Mouse (Mus musculus) kidney, postnatal 25 days (tissue): ENCODE results near the gene Erc2.

Source experiments
- DNase-seq, 2 experiments: peaks; one replicate each; pipeline ENCODE4 v3.0.0; 2021; ENCODE audit warnings: mixed read lengths in 2 of 2

The Erc2 gene

DNA sequence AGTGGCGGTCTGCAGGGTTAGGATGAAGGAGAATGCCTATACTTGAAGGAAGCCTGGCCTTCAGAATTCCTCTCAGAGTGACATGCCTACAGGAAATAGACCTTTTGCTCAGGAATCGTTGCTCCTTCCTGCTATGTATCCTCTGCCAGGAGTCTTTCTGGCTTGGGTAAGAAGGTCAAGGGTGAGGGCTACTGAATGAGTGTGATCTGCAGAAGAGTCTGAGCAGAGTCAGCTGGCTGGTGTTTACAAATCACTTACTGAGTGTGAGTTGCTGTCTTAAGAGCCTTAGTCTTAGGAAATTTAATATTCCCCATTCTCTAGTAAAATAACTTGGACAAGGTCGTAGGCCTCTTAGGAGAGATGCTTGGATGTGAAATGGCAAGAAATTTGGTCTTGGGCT is 450.3 kb downstream of the Erc2 start:
- DNase-seq = no peak

- peak in 1 of 2 experiments; percentile 6 for DNase-seq
These were observed 467.6 kb downstream of the Erc2 start for GRCm38 (mm10) chr14:28089636-28090443.

GRCm38 (mm10) chr14:28091367-28091766 is 469.1 kb downstream of the Erc2 start:
- DNase-seq = no peak

DNA sequence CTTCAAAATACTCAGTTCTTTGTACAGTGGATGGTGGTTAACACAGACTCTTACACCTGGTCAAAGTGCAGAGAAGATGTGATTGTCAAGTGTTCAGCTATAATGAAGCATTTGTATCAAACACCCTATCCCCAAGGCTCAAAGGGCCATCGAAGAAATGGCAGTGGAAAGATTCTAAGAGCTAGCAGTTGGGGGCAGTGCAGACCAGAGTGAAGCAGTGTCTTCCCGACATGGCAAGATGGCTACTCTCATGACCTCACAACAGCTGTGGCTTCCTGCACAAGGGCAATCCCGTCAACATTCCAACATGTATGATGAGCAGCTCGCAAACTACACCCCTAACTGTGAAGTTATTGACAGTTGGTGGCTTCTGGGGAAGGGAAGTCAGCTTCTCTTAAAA is 471.0 kb downstream of the Erc2 start:
- no peak for DNase-seq

DNA sequence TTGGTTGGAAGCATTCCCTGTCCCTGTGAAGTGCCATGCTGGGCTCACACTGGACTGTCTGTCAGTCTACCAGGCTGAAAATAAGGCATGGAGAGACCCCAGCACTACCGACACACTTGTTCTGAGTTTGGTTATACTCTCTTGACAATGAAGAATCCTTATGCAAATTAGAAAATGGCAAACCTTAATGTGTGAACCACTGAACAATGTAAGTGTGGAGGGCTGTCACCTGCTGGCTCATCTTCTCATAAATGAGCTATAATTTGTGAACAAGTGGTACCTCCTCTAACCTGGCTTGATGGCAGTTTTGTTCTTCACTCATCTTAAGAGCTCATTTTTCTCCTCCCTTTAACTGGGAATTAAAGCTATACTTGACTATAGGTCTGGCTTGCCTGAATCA is 471.7 kb downstream of the Erc2 start:
- no peak for DNase-seq

- no peak for DNase-seq
These were observed 476.9 kb downstream of the Erc2 start for GRCm38 (mm10) chr14:28099084-28099483.

DNA sequence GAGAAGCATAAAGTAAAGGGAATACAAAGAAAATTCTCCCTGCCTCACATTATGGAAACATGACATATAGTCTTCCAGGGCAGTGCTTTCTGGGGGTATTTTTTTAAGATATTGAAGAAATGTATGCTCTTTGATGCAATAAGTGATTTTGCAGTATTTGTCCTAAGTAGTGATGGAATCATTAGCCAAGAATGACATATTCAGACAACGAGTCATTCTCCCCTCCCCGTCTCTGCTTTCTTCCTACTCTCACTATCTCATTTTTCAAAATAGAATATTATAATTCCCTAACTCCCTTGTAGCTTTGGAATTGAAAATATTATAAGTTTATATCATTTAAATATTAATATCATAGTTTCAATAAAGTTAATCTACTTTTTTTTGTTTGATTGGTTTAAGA is 490.9 kb downstream of the Erc2 start:
- no peak for DNase-seq

DNA sequence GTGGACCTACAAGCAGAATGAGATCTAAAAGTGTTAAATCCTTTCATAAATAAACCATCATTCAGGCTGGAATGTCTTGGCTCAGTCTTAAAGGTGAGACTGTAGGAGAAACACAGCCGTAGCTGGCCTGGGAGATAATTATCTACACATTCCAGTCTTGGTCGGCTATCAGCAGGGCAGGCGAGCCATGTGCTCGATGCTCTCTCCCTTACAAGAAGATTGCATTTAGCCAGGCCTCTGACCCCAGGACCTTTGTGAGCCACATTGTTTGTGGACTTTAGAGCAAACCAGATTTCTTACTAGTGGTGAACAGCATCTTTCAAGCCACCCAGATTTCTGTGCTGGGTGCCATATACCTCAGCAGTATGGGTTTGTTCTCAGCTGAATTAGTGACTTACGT is 498.6 kb downstream of the Erc2 start:
- DNase-seq = no peak

GRCm38 (mm10) chr14:28126842-28127241 is 504.6 kb downstream of the Erc2 start:
- DNase-seq = no peak

DNA sequence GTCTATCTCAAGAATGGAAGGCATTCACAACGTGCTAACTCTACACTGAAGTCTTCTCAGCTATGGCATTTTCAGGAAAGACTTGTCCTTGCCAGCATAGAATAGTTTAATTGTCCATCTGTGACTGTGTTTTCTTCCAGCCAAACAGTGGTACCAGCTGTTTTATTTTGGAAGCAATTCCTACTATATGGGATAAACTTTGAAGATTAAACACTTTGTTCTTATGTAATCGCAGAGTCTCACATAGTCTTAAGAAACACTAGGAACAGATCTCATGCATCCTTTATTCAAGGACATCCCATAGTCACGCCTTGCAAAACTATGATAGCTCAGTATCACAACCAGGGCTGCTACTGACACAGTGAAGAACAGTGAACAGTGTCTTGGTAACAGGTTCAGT is 506.8 kb downstream of the Erc2 start:
- no peak for DNase-seq

DNA sequence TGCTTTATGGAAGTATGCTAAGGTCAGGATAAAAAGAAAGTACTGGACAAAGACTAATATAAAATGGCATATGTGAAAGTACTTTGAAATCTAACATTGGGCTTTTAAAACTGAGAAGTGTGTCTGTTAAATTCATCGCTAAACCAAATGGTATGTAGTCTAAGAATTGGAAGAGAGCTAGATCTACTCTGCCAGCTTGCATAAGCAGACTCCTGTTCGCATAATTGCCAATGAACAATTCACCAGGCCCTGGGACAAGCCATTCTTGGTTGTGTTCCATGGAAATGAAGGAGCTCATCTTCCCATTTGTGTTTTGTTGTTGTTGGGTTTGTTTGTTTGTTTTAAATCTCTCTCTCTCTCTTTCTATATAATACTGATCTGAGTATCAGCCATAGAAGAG is 521.8 kb downstream of the Erc2 start:
- no peak for DNase-seq

GRCm38 (mm10) chr14:28147201-28147600 is 525.0 kb downstream of the Erc2 start:
- DNase-seq = no peak

GRCm38 (mm10) chr14:28150942-28151341 is 528.7 kb downstream of the Erc2 start:
- DNase-seq = no peak

DNA sequence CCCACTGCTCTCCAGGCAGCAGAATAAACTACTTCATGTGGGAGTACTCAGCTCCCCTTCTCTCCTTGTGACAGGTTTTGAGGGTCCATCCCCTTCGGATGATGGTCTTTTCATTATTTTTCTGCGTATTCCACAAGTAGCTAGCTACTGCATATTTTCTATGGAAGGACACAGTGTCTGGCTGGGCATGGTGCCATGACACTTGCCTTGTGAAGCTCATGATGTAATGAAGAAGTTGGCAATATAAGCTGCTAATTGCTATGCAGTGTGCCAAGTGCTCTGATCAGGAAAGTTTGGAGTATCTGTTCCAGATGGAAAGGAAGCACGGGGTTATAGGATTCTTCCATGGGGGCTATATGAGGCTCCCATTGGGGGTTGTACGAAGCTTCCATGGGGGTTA is 533.5 kb downstream of the Erc2 start:
- DNase-seq = peak in 1 of 2 experiments; percentile 42

- no peak for DNase-seq
These were observed 538.6 kb downstream of the Erc2 start for GRCm38 (mm10) chr14:28160852-28161251.

GRCm38 (mm10) chr14:28164642-28165408 is 542.6 kb downstream of the Erc2 start:
- no peak for DNase-seq

DNA sequence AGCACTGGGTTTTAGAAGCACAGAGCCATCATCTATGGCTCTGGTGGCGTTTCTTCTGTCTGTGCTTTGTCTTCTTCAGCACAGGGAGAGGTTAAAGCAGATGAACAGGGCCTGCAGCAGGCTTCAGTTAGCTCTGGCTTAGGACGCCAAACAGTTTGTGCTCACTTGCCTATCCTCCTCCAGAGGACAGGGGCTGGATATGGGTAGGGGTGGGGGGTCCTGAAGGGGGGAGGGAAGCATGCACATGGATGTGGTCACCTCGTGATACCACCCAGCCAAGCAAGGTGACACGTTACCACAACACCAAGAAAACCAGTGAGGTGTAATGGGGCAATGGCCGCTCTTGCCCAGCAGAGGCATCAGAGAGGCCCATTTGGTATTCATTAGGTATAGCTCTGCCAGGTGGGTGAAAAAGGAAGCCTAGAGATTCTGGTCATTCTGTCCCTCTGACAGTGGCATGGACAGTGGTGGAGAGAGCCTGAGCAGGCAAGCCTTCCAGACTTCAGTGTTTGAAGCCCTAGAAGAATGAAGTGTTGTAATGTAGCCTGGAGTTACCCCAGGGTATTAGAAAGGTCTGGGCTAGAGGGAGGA is 543.5 kb downstream of the Erc2 start:
- no peak for DNase-seq

DNA sequence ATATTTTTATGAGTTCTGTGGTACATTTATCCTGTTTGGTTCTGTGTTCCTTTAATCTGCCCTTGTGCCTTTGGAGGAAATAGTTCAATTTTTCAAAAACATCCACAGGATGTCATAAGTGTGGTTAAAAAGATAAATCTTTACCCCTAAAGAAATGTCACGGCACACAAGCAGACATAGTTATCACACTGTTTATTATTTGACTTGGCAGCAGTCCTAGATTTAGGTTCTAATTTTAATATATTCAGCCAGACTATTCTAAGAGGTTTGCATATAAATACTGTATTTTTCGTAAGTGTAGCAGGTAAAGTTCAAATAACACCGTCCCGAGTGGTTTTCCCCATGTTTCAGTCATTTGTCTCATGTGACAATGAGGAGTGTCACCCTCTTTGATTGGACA is 548.5 kb downstream of the Erc2 start:
- DNase-seq = no peak

GRCm38 (mm10) chr14:28171364-28171763 is 549.1 kb downstream of the Erc2 start:
- no peak for DNase-seq

DNA sequence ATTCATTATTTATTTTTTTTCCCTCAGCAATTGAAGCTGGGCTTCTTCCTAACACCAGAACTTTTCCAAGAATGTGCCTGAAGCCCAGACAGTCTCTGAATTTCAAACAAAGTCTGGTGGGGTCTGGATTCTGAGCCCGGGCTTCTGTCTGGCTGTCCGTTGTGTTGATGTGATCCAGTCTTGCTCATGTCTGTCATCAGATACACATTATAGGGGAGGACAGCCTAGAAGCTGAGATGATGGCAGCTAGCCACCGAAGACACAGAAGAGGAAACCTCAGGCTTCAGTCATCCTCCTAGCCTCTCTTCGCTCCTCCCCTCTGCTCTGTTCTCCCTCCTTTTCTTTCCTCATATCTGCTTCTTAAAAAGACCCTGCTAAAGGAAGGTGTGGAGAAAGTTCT is 551.5 kb downstream of the Erc2 start:
- no peak for DNase-seq

GRCm38 (mm10) chr14:28181070-28181825 is 559.0 kb downstream of the Erc2 start:
- DNase-seq = no peak

DNA sequence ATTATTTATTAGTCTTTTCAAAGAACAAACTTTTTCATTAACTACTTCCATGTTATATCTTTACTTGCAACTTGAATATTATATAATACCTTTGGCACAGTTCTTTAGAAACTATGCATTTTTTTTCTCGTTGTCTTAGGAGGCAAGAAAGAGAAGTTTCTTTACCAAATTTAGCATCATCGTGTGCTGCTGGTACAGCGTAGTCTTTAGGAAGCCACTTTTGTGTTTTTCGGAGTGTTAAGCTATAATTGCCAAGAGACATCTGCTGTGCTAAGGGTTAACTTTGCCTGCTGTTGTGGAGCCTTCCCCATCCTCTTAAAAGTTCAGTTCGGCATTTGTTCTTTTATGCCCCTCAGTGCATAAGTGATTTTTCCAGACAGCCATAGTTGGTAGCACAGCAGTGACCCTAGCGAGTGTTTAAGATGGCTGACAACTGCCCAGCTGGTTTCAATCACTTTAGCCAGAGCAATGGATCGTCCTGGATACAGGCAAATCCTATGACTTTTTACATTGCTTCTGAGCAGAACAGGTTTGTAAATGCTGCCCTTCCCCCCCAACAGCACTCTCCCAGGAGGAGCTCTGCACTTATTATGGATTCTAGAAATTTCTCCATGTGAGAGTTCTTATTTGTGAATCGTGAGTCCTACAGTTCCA is 570.6 kb downstream of the Erc2 start:
- no peak for DNase-seq

GRCm38 (mm10) chr14:28203874-28204273 is 581.6 kb downstream of the Erc2 start:
- DNase-seq = peak in 1 of 2 experiments; percentile 3
